Mouse (Mus musculus): ENCODE data around the gene Gigyf2.

The Gigyf2 gene

DNA sequence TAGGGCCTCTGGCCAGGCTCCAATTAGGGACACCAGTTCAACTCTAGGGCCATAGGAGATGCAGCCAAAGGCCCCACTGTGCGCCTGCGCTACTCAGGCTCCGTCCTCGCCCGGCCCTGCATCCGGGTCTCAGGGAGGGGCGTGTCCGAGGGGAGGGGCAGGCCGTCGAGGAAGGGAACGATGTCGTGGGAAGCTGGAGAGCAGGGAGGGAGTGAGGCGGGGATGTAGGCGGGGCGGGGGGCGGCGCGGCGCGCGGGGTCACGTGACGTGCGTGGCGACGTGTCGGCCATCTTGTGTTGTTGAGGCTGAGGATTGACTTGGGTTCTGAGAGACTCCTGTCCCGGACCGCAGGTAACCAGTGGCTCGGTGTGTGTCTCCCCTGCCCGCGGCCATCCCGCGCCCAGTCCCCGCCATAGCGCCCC lies at the start of gene Gigyf2:
Gene Gigyf2 (plus strand): TSS at position 257 of the 422 bp plus-strand sequence.
- peak; percentile 95 for DNase-seq (ENCODE audit: low spot score)

DNA sequence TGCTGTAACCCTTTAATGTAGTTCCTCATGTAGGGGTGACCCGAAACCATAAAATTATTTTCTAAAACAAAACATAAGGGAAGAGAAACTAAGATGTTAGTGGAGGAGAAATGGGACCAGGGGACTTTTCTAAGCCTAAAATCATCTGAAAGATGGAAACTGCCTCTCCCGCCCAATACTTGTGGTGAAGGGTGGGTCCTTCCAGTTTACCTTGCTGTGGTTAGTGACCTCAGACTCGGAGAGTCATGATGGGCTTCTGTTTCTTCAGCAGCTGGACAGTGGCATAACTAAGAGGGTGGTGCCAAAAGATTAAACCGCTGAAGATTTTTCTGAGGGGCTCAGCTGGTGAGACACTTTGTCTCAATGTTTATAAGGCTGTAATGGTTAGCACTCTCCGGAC lies 46.5 kb upstream of the Gigyf2 start:
- DNase-seq (ENCODE audit: low spot score): no peak

GRCm38 (mm10) chr1:87281599-87282412 lies 45.0 kb upstream of the Gigyf2 start:
- peak; percentile 28 for DNase-seq (ENCODE audit: low spot score)

DNA sequence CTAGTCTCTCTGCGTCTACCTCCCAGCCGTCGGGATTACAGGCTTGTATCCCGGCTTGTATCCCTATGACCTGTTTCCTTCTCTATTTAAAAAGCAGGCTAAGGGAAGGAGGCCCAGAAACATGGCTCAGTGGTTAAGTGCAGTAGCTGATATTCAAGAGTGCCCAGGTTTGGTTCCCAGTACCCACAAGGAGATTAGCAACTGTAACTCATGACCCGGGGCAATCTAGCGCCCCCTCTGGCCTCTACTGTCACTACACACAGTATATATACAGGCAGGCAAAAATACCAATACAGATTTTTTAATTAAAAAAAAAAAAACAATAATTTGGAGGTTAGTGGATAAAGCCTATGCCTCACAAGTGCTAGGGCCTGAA lies 44.4 kb upstream of the Gigyf2 start:
- no peak for DNase-seq (ENCODE audit: low spot score)

DNA sequence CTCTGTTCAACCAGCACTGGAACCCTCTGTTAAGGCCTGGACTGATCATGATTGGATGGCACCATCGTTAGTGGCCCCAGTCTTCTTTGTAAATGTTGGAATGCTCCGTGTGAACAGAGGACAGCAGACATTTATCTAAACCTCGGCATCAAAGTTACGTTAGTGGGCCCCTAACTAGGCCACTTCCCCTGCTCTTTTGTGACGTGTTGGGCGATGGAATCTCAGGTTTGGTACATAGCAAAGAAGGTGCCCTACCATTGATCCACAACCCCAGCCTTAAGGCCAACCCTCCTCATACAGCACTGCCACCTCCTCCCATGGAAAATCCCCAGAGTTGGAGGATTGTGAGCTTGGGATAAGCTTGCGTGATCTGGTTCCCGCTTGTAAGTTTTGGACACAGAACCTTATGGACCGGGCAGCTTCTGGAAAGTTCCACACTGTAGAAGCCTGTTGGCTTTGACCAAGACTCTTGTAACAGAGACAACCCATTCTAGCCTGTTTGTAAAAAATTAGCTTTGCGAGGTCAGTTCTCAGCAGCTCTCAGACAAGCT lies 43.3 kb upstream of the Gigyf2 start:
- no peak for DNase-seq (ENCODE audit: low spot score)

DNA sequence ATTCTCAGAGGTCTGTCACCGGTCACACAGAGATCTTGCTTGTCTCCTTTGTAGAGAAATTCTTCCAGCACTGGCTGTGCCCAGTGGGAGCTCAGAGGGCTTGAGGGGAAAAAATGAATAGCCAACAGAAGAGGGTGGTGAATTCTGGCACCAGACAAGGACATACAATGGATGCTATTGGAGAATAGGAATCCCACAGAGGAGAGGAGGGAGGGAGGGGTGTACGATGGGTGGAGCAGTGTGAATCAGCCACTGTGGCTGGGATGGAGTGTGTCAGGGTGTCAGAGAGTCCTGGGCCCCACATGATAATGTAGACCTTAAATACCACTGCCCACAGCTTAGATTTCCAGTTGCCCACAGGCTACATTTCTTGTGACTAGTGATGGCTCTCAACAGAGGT lies 39.7 kb upstream of the Gigyf2 start:
- no peak for DNase-seq (ENCODE audit: low spot score)

- no peak for DNase-seq (ENCODE audit: low spot score)
These were observed 35.4 kb upstream of the Gigyf2 start for GRCm38 (mm10) chr1:87291416-87291815.

DNA sequence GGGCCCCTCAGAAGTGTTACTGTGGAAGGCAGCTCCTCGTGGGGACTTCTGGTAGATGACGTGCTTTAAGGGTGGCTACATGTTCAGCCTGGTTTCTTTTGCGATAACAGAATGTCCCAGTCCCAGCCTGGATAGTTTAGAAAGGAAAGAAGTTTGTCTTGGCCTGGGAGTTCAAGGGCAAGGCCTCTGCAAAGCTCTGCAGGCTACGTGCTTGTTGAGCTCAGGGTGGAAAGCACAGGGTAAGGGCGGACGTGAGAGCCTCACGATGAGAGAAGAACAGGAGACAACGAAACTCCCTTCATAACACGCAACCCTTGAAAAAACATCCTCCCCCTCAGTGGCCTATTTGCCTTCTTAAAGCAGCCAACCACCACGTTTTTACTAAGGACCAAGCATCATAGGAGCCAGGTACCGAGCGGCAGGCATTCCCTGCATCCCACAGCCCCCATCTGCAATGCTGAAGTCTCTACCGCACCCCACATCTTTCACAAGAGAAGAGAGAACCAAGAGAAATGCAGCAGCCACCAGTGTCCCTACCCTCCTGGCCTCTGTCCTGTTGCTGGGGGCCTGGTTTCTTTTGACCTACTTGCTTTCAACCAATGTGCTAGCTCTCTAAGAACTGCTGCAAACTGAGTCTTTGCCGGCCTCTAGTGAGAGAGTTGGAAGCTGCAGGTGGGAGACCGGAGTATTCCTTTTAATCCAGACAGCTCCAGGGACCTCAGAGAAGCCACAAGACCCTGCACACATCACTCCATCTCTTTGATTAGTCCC lies 34.2 kb upstream of the Gigyf2 start:
- DNase-seq (ENCODE audit: low spot score): peak; percentile 65

- DNase-seq (ENCODE audit: low spot score): no peak
These were observed 32.6 kb upstream of the Gigyf2 start for GRCm38 (mm10) chr1:87294063-87294710.

DNA sequence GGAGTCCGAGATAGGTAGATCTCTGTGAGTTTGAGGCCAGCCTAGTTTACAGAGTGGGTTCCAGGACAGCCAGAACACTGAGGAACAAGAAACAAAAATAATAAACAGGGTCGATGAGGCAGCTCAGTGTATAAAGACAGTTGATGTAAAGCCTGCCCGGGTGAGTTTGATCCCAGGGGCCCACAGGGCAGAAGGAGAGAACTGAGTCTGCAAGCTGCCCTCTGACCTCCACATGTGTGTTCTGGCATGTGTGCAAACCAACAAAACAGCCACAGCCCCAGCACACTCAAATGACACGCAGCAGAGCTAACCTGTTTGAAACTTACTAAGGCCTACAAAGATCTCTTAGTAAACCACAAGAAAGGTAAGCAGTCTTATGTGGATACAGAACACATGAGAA lies 31.8 kb upstream of the Gigyf2 start:
- no peak for DNase-seq (ENCODE audit: low spot score)

GRCm38 (mm10) chr1:87297346-87297925 lies 29.4 kb upstream of the Gigyf2 start:
- DNase-seq (ENCODE audit: low spot score): no peak

DNA sequence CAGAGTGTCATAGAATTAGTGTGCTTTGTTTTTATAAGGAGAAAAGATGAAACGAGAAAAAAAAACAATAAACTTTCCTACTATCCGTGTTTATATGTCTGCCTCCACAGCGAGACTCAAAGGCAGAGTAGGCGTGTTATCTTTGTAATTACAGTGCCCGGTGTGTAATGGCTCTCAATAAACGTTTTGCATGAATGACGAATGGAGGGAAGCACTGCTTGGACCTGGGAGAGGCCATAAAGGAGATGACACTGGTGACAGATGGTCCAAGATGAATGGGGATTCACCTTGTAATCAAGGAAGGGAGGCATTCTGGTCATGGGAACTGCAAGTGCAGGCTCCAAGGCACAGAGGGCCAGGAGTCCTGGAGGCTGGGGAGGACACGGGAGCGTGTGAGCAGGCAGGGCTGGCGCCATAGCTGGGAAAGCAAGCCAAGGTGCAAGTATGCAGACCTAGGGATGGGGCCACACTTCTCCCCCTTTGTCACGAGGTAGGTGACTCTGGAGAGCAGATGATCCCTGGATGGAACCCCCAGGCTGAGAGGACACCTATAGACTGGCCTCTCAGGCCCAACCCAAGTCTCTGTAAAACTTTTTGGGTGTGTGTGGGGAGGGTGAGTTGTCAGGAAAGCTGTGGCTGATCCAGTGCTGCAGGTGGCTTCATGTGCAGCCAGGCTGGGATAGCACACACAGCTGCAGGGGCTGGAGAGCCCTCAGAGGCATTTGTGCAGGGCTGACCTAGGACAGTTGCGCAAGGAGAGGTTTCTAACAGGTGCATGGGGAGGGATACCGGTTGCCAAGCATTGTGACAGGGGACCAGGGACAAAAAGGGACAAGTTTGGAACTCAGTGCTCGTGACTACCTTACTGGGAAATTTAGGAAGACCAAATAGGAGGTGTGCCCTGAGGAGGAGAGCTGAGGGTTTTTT lies 26.2 kb upstream of the Gigyf2 start:
- no peak for DNase-seq (ENCODE audit: low spot score)

GRCm38 (mm10) chr1:87301971-87302370 lies 24.8 kb upstream of the Gigyf2 start:
- no peak for DNase-seq (ENCODE audit: low spot score)

GRCm38 (mm10) chr1:87308952-87309351 lies 17.8 kb upstream of the Gigyf2 start:
- no peak for DNase-seq (ENCODE audit: low spot score)

GRCm38 (mm10) chr1:87309621-87310020 lies 17.2 kb upstream of the Gigyf2 start:
- peak; percentile 22 for DNase-seq (ENCODE audit: low spot score)

DNA sequence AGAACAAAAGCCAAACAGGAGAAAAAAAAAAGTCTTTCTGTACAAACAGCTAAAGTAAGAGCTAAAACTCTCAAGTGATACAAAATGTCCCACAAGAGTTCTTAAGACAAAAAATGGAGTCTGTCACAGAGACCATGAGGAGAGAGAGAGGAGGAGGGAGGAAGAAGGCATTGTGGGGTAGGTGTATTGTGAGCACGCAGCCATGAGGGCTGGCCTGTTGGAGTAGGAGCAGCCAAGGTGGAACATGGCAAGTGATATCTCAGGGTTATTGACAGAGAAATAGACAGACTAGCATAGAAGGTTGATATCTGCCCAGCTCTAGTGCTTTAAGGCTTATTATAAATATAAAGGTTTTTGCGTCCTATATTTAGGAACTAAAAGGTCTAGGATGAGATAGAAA lies 14.1 kb upstream of the Gigyf2 start:
- no peak for DNase-seq (ENCODE audit: low spot score)

DNA sequence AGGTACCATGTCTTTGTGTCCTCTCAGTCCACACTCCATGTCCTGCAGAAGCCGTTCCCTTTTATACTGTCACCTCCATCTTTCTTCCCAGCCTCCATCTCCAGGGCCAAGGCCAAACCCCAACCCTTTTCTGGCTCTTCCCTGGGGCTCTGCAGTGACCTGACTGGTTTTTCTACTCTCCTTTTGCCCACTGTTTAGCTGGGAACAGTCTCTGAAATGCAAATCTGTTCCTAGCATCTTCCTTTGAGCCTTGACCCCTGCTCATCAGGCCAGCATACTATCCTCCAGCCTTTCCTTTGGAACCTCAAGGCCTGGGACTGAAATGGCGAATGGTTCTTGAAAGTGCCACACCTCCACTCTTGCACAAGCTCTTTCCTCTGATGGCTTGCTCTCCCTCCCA lies 13.7 kb upstream of the Gigyf2 start:
- no peak for DNase-seq (ENCODE audit: low spot score)

GRCm38 (mm10) chr1:87313843-87314570 lies 12.8 kb upstream of the Gigyf2 start:
- DNase-seq (ENCODE audit: low spot score): no peak

GRCm38 (mm10) chr1:87315431-87315830 lies 11.4 kb upstream of the Gigyf2 start:
- no peak for DNase-seq (ENCODE audit: low spot score)

DNA sequence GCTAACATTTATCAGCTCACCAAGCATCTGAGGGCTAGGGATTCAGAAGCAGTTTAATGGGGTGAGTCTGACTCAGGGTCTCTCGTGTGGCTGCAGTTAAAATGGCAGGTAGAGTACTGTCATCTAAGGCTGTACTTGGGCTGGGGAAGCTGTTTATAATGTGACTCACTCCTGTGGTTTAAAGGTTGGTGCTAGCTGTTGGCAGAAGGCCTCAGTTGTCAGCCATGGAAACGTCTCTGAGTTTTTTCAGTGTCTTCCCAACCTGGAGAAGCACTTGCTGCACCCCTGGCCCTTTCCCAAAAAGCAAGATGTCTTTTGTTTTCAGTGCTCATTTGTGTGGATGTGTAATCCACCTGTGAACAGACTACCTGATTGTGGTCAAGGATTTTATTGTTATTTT lies 10.9 kb upstream of the Gigyf2 start:
- DNase-seq (ENCODE audit: low spot score): no peak

Data from embryo, embryonic 10.5 days (tissue).